30 mouse cellular contexts compared by ENCODE assay signal in genomic region chr17:28557772-28558171, GRCm38 (mm10). TPM values are rescaled to one million over a fixed set of nuclear protein-coding genes. Genes with fewer than 3 reads are reported as not detected.
DNase-seq lines count a peak whose midpoint lies in the region; ATAC-seq and TF ChIP-seq lines count a peak whose summit lies in the region.
"Had no signal": no experiment of that assay in that cellular context is flagged by ENCODE, and none has a peak within 500 bp of the region (broad histone marks: within the 10 kb centered on the region; RNA-seq: fewer than 3 reads in every experiment).

No protein-coding gene starts in this region.

- peaks cover 10% of the 10 kb centered on the region; the same call in 1 of the 2 replicates for H3K4me1 ChIP-seq in stomach, embryonic 15.5 days
- no peaks in the 10 kb centered on the region; the same call in 1 of the 2 replicates for H3K4me1 ChIP-seq in stomach, postnatal 0 days (replicated peaks; ENCODE audit: control insufficient read depth, insufficient read depth)
- peaks cover 13% of the 10 kb centered on the region; the same call in 1 of the 2 replicates for H3K4me1 ChIP-seq in embryonic facial prominence, embryonic 14.5 days (ENCODE audit: control insufficient read depth, insufficient read depth, low read length)
- peaks cover 21% of the 10 kb centered on the region for H3K4me1 ChIP-seq in limb, embryonic 15.5 days
- no peaks in the 10 kb centered on the region for H3K4me1 ChIP-seq in midbrain, postnatal 0 days (ENCODE audit: insufficient read depth, low read length)

- H3K4me3 ChIP-seq in stomach, embryonic 15.5 days (replicated peaks), result no peak overlapping the region
- no peak overlapping the region for H3K4me3 ChIP-seq in stomach, postnatal 0 days (ENCODE audit: low read depth, low read length)
- no peak overlapping the region for H3K4me3 ChIP-seq in embryonic facial prominence, embryonic 14.5 days (ENCODE audit: low read depth, low read length)
- H3K4me3 ChIP-seq in limb, embryonic 15.5 days, result no peak overlapping the region
- no peak overlapping the region for H3K4me3 ChIP-seq in midbrain, postnatal 0 days (ENCODE audit: low read depth, low read length)
- H3K4me3 ChIP-seq: embryonic facial prominence, embryonic 12.5 days; embryonic facial prominence, embryonic 15.5 days; erythroblast, embryonic 14.5 days; forebrain, embryonic 10.5 days; forebrain, embryonic 12.5 days had no signal

- no peak overlapping the region for H3K9ac ChIP-seq in stomach, embryonic 15.5 days
- no peak overlapping the region for H3K9ac ChIP-seq in stomach, postnatal 0 days (ENCODE audit: low read length)
- H3K9ac ChIP-seq in embryonic facial prominence, embryonic 14.5 days (ENCODE audit: low read depth, low read length), result no peak overlapping the region
- no peak overlapping the region for H3K9ac ChIP-seq in limb, embryonic 15.5 days
- no peak overlapping the region for H3K9ac ChIP-seq in midbrain, postnatal 0 days (replicated peaks; ENCODE audit: low read length, poor library complexity, severe bottlenecking)
- H3K9ac ChIP-seq: embryonic facial prominence, embryonic 12.5 days; embryonic facial prominence, embryonic 15.5 days; forebrain, embryonic 12.5 days had no signal

- H3K9me3 ChIP-seq in stomach, embryonic 15.5 days, result no peaks in the 10 kb centered on the region
- H3K9me3 ChIP-seq in stomach, postnatal 0 days (ENCODE audit: control insufficient read depth, low read length), result no peaks in the 10 kb centered on the region
- no peaks in the 10 kb centered on the region for H3K9me3 ChIP-seq in embryonic facial prominence, embryonic 14.5 days (ENCODE audit: control insufficient read depth, low read length)
- no peaks in the 10 kb centered on the region for H3K9me3 ChIP-seq in limb, embryonic 15.5 days
- H3K9me3 ChIP-seq in midbrain, postnatal 0 days (ENCODE audit: low read length), result no peaks in the 10 kb centered on the region
- H3K9me3 ChIP-seq: embryonic facial prominence, embryonic 12.5 days; embryonic facial prominence, embryonic 15.5 days; forebrain, embryonic 10.5 days; forebrain, embryonic 12.5 days had no signal

- no peak for DNase-seq in stomach, postnatal 0 days (ENCODE audit: low spot score)
- DNase-seq in embryonic facial prominence, embryonic 14.5 days (ENCODE audit: low spot score), result peak; percentile 39
- DNase-seq in kidney, postnatal 36 days, result no peak
- DNase-seq in spleen, adult 18-20 months, result no peak
- no peak for DNase-seq in midbrain, postnatal 0 days (ENCODE audit: low spot score)
- DNase-seq: adrenal gland, adult 2 months; adrenal gland, postnatal 10 days; adrenal gland, postnatal 25 days; cerebellum, adult 11 months; cerebellum, adult 18-20 months; cerebellum, adult 8-10 months; cerebellum, adult 9-11 months; cerebellum, postnatal 14 days; cerebellum, postnatal 36 days; embryo, embryonic 11 days had no signal

- ATAC-seq in stomach, embryonic 15.5 days (ENCODE audit: insufficient read depth, low FRiP score, low read depth), result no peak
- no peak for ATAC-seq in stomach, postnatal 0 days (ENCODE audit: low FRiP score, low TSS enrichment)
- ATAC-seq in embryonic facial prominence, embryonic 14.5 days (ENCODE audit: low read depth), result no peak
- no peak for ATAC-seq in limb, embryonic 15.5 days (ENCODE audit: insufficient number of reproducible peaks, low FRiP score, low TSS enrichment, low read depth)
- ATAC-seq in midbrain, postnatal 0 days (ENCODE audit: low FRiP score), result no peak
- ATAC-seq: forebrain, embryonic 16.5 days had no signal

- TF ChIP-seq CTCF in stomach, postnatal 0 days (IDR thresholded peaks at IDR 0.05; ENCODE audit: low read depth), result no peak
- TF ChIP-seq CTCF in midbrain, postnatal 0 days (IDR thresholded peaks at IDR 0.05), result no peak

- 73% methylated on average over 6 of the region's 6 CpGs for WGBS in stomach, embryonic 15.5 days
- 64% methylated on average over 6 of the region's 6 CpGs for WGBS in stomach, postnatal 0 days
- 56% methylated on average over 6 of the region's 6 CpGs for WGBS in embryonic facial prominence, embryonic 14.5 days
- whole genome bisulfite sequencing in limb, embryonic 15.5 days, result 40% methylated on average over 6 of the region's 6 CpGs
- 77% methylated on average over 6 of the region's 6 CpGs for WGBS in midbrain, postnatal 0 days

- TF ChIP-seq EP300 in stomach, postnatal 0 days (optimal IDR thresholded peaks at IDR 0.05), result no peak

- no peaks in the 10 kb centered on the region for H3K36me3 ChIP-seq in stomach, embryonic 15.5 days
- no peaks in the 10 kb centered on the region for H3K36me3 ChIP-seq in stomach, postnatal 0 days (ENCODE audit: control insufficient read depth, insufficient read depth, low read length)
- no peaks in the 10 kb centered on the region for H3K36me3 ChIP-seq in embryonic facial prominence, embryonic 14.5 days (ENCODE audit: control insufficient read depth, insufficient read depth, low read length)
- no peaks in the 10 kb centered on the region for H3K36me3 ChIP-seq in limb, embryonic 15.5 days
- H3K36me3 ChIP-seq in midbrain, postnatal 0 days (ENCODE audit: insufficient read depth, low read length), result no peaks in the 10 kb centered on the region
- H3K36me3 ChIP-seq: embryonic facial prominence, embryonic 12.5 days; embryonic facial prominence, embryonic 15.5 days; forebrain, embryonic 10.5 days; forebrain, embryonic 12.5 days had no signal

- no peak overlapping the region for H3K27ac ChIP-seq in stomach, embryonic 15.5 days
- H3K27ac ChIP-seq in stomach, postnatal 0 days (replicated peaks), result no peak overlapping the region
- H3K27ac ChIP-seq in embryonic facial prominence, embryonic 14.5 days (replicated peaks; ENCODE audit: low read depth, low read length), result no peak overlapping the region
- H3K27ac ChIP-seq in limb, embryonic 15.5 days, result peak overlapping the region; percentile 27; the same call in 1 of the 2 replicates
- H3K27ac ChIP-seq in midbrain, postnatal 0 days (ENCODE audit: low read depth, low read length), result no peak overlapping the region
- H3K27ac ChIP-seq: forebrain, embryonic 12.5 days had no signal

- H3K4me2 ChIP-seq in stomach, embryonic 15.5 days, result 0 out of 2 replicates have a peak overlapping the region, but pooled peaks have one; percentile 2
- H3K4me2 ChIP-seq in stomach, postnatal 0 days (replicated peaks; ENCODE audit: low read depth), result no peak overlapping the region
- no peak overlapping the region for H3K4me2 ChIP-seq in embryonic facial prominence, embryonic 14.5 days (ENCODE audit: low read depth, low read length)
- no peak overlapping the region for H3K4me2 ChIP-seq in limb, embryonic 15.5 days
- H3K4me2 ChIP-seq in midbrain, postnatal 0 days (ENCODE audit: low read depth, low read length, poor library complexity, severe bottlenecking), result no peak overlapping the region
- H3K4me2 ChIP-seq: embryonic facial prominence, embryonic 12.5 days; embryonic facial prominence, embryonic 15.5 days; forebrain, embryonic 12.5 days had no signal

- H3K27me3 ChIP-seq in stomach, embryonic 15.5 days (replicated peaks), result no peaks in the 10 kb centered on the region
- H3K27me3 ChIP-seq in stomach, postnatal 0 days (ENCODE audit: control insufficient read depth, insufficient read depth, low read length), result no peaks in the 10 kb centered on the region
- H3K27me3 ChIP-seq in embryonic facial prominence, embryonic 14.5 days (replicated peaks; ENCODE audit: control insufficient read depth, insufficient read depth, low read length), result no peaks in the 10 kb centered on the region
- no peaks in the 10 kb centered on the region for H3K27me3 ChIP-seq in limb, embryonic 15.5 days
- H3K27me3 ChIP-seq in midbrain, postnatal 0 days (ENCODE audit: insufficient read depth, low read length), result no peaks in the 10 kb centered on the region
- H3K27me3 ChIP-seq: embryonic facial prominence, embryonic 12.5 days; embryonic facial prominence, embryonic 15.5 days; forebrain, embryonic 12.5 days had no signal

RNA-seq across cellular contexts. Expression of gene Clps, which starts 2.8 kb away (rescaled TPM):
- polyA plus RNA-seq in stomach, embryonic 15.5 days (2015; fragmentation: Nextera tagmentation; extraction: Ambion mirVana), result 3,221 and 3,572 TPM in 2 replicates
- polyA plus RNA-seq in stomach, postnatal 0 days (2015; fragmentation: Nextera tagmentation; extraction: Ambion mirVana), result 1,789 and 1,944 TPM in 2 replicates
- not detected in 2 replicates for polyA plus RNA-seq in embryonic facial prominence, embryonic 14.5 days (2014; fragmentation: Nextera tagmentation; extraction: Ambion mirVana)
- 0.47 and 1.8 TPM in 2 replicates for polyA plus RNA-seq in limb, embryonic 15.5 days (2015; fragmentation: Nextera tagmentation; extraction: Ambion mirVana)
- total RNA-seq in midbrain, postnatal 0 days (2014; rRNA removed), result not detected in 2 replicates
- polyA plus RNA-seq in midbrain, postnatal 0 days (2015; fragmentation: Nextera tagmentation; extraction: Ambion mirVana), result not detected in 2 replicates
- total RNA-seq: adrenal gland, adult 2 months; adrenal gland, postnatal 10 days; adrenal gland, postnatal 25 days; common myeloid progenitor, adult 5-6 weeks; MEL had no signal
- polyA plus RNA-seq: brain, embryonic 14.5 days; C2C12; embryonic facial prominence, embryonic 12.5 days; embryonic facial prominence, embryonic 15.5 days; erythroblast, embryonic 14.5 days; forebrain, embryonic 10.5 days; forebrain, embryonic 12.5 days; forebrain, embryonic 14.5 days; forebrain, embryonic 16.5 days had no signal

RNA-seq across cellular contexts. Expression of gene Clpsl2, which starts 8.6 kb away (rescaled TPM):
- polyA plus RNA-seq in stomach, embryonic 15.5 days (2015; fragmentation: Nextera tagmentation; extraction: Ambion mirVana), result not detected in 2 replicates
- polyA plus RNA-seq in stomach, postnatal 0 days (2015; fragmentation: Nextera tagmentation; extraction: Ambion mirVana), result not detected in 2 replicates
- not detected in 2 replicates for polyA plus RNA-seq in embryonic facial prominence, embryonic 14.5 days (2014; fragmentation: Nextera tagmentation; extraction: Ambion mirVana)
- not detected in 2 replicates for polyA plus RNA-seq in limb, embryonic 15.5 days (2015; fragmentation: Nextera tagmentation; extraction: Ambion mirVana)
- not detected in 2 replicates for total RNA-seq in midbrain, postnatal 0 days (2014; rRNA removed)
- polyA plus RNA-seq in midbrain, postnatal 0 days (2015; fragmentation: Nextera tagmentation; extraction: Ambion mirVana), result not detected in 2 replicates
- total RNA-seq: adrenal gland, adult 2 months; adrenal gland, postnatal 10 days; adrenal gland, postnatal 25 days; adrenal gland, postnatal 4 days; common myeloid progenitor, adult 5-6 weeks; ES-E14; MEL had no signal
- polyA plus RNA-seq: adrenal gland, adult 2 months; C2C12; embryonic facial prominence, embryonic 12.5 days; embryonic facial prominence, embryonic 15.5 days; erythroblast, embryonic 14.5 days; forebrain, embryonic 10.5 days; forebrain, embryonic 12.5 days; forebrain, embryonic 14.5 days; forebrain, embryonic 16.5 days had no signal

RNA-seq across cellular contexts. Expression of gene Lhfpl5, which starts 17.7 kb away (rescaled TPM):
- 0.85 and 1.0 TPM in 2 replicates for polyA plus RNA-seq in stomach, embryonic 15.5 days (2015; fragmentation: Nextera tagmentation; extraction: Ambion mirVana)
- 0.98 and 1.2 TPM in 2 replicates for polyA plus RNA-seq in stomach, postnatal 0 days (2015; fragmentation: Nextera tagmentation; extraction: Ambion mirVana)
- 0.31 and 0.70 TPM in 2 replicates for polyA plus RNA-seq in embryonic facial prominence, embryonic 14.5 days (2014; fragmentation: Nextera tagmentation; extraction: Ambion mirVana)
- 0.40 and 0.60 TPM in 2 replicates for polyA plus RNA-seq in limb, embryonic 15.5 days (2015; fragmentation: Nextera tagmentation; extraction: Ambion mirVana)
- total RNA-seq in midbrain, postnatal 0 days (2014; rRNA removed), result 22.8 and 28.6 TPM in 2 replicates
- polyA plus RNA-seq in midbrain, postnatal 0 days (2015; fragmentation: Nextera tagmentation; extraction: Ambion mirVana), result 21.0 and 25.5 TPM in 2 replicates
- total RNA-seq: common myeloid progenitor, adult 5-6 weeks; MEL had no signal
- polyA plus RNA-seq: erythroblast, embryonic 14.5 days had no signal

RNA-seq across cellular contexts. Expression of gene Armc12, which starts 27.2 kb away (rescaled TPM):
- polyA plus RNA-seq in stomach, embryonic 15.5 days (2015; fragmentation: Nextera tagmentation; extraction: Ambion mirVana), result not detected in 2 replicates
- polyA plus RNA-seq in stomach, postnatal 0 days (2015; fragmentation: Nextera tagmentation; extraction: Ambion mirVana), result not detected in 2 replicates
- not detected in 2 replicates for polyA plus RNA-seq in embryonic facial prominence, embryonic 14.5 days (2014; fragmentation: Nextera tagmentation; extraction: Ambion mirVana)
- not detected in 2 replicates for polyA plus RNA-seq in limb, embryonic 15.5 days (2015; fragmentation: Nextera tagmentation; extraction: Ambion mirVana)
- not detected in 2 replicates for total RNA-seq in midbrain, postnatal 0 days (2014; rRNA removed)
- polyA plus RNA-seq in midbrain, postnatal 0 days (2015; fragmentation: Nextera tagmentation; extraction: Ambion mirVana), result not detected in 2 replicates
- total RNA-seq: adrenal gland, adult 2 months; adrenal gland, postnatal 10 days; adrenal gland, postnatal 25 days; common myeloid progenitor, adult 5-6 weeks; ES-E14; MEL had no signal
- polyA plus RNA-seq: adrenal gland, adult 2 months; C2C12; embryonic facial prominence, embryonic 12.5 days; embryonic facial prominence, embryonic 15.5 days; erythroblast, embryonic 14.5 days; forebrain, embryonic 10.5 days; forebrain, embryonic 12.5 days; forebrain, embryonic 14.5 days; forebrain, embryonic 16.5 days had no signal

RNA-seq across cellular contexts. Expression of gene Fkbp5, which starts 40.4 kb away (rescaled TPM):
- 24.1 and 24.6 TPM in 2 replicates for polyA plus RNA-seq in stomach, embryonic 15.5 days (2015; fragmentation: Nextera tagmentation; extraction: Ambion mirVana)
- 9.2 and 11.8 TPM in 2 replicates for polyA plus RNA-seq in stomach, postnatal 0 days (2015; fragmentation: Nextera tagmentation; extraction: Ambion mirVana)
- polyA plus RNA-seq in embryonic facial prominence, embryonic 14.5 days (2014; fragmentation: Nextera tagmentation; extraction: Ambion mirVana), result 8.4 and 11.7 TPM in 2 replicates
- polyA plus RNA-seq in limb, embryonic 15.5 days (2015; fragmentation: Nextera tagmentation; extraction: Ambion mirVana), result 29.8 and 42.1 TPM in 2 replicates
- total RNA-seq in midbrain, postnatal 0 days (2014; rRNA removed), result 29.9 and 31.9 TPM in 2 replicates
- 19.9 and 22.5 TPM in 2 replicates for polyA plus RNA-seq in midbrain, postnatal 0 days (2015; fragmentation: Nextera tagmentation; extraction: Ambion mirVana)

Comparison
In these comparisons a context has a peak if more than half of its experiments do, and no peak if none do; other contexts are left out.
1. RNA of gene Clps, which starts 2.8 kb away (polyA plus RNA-seq): 3,221 to 3,572 TPM in stomach, embryonic 15.5 days and 1,789 to 1,944 TPM in stomach, postnatal 0 days; 0.47 to 1.8 TPM in limb, embryonic 15.5 days, not detected in embryonic facial prominence, embryonic 14.5 days and not detected in midbrain, postnatal 0 days; every median in the first group is over 100 times any median in the second.
2. RNA of gene Lhfpl5, which starts 17.7 kb away (polyA plus RNA-seq): 21.0 to 25.5 TPM in midbrain, postnatal 0 days; 0.85 to 1.0 TPM in stomach, embryonic 15.5 days, 0.98 to 1.2 TPM in stomach, postnatal 0 days, 0.31 to 0.70 TPM in embryonic facial prominence, embryonic 14.5 days and 0.40 to 0.60 TPM in limb, embryonic 15.5 days; every median in the first group is over 10 times any median in the second.